Comparison of ENCODE assay signal across 8 mouse cellular contexts in genomic region chr12:40966723-40967122, GRCm38 (mm10). TPM values are rescaled to one million over a fixed set of nuclear protein-coding genes. Genes with fewer than 3 reads are reported as not detected.
DNase-seq lines count a peak whose midpoint lies in the region; ATAC-seq and TF ChIP-seq lines count a peak whose summit lies in the region.
"Not testable (repeated sequence)": the region's sequence is repeated elsewhere in the genome, so short reads cannot be mapped to it uniquely, and the experiment has no call there.

No protein-coding gene starts in this region.

- not testable (repeated sequence) for TF ChIP-seq EP300 in MEL (IDR thresholded peaks at IDR 0.05; ENCODE audit: low read depth in 1 of 2, low read length in 2 of 2)
- TF ChIP-seq EP300 in liver, embryonic 14.5 days (IDR thresholded peaks at IDR 0.05; ENCODE audit: low read depth): peak; percentile 88
- TF ChIP-seq EP300 in liver, postnatal 0 days (IDR thresholded peaks at IDR 0.05; ENCODE audit: low read depth): peak; percentile 89

- TF ChIP-seq CTCF in MEL (IDR thresholded peaks at IDR 0.05 in 2 of 3, conservative IDR thresholded peaks at IDR 0.05 in 1 of 3; ENCODE audit: control insufficient read depth in 1 of 3, insufficient read depth in 1 of 3, low read depth in 2 of 3, low read length in 3 of 3, poor library complexity in 1 of 3, severe bottlenecking in 1 of 3); liver, embryonic 14.5 days (IDR thresholded peaks at IDR 0.05; ENCODE audit: low read depth); liver, postnatal 0 days (IDR thresholded peaks at IDR 0.05; ENCODE audit: low read depth): not testable (repeated sequence)

- not testable (repeated sequence) for H3K79me2 ChIP-seq in MEL (ENCODE audit: control insufficient read depth, insufficient read depth, low read length, poor library complexity)

- H3K9me3 ChIP-seq in MEL (replicated peaks; ENCODE audit: insufficient read depth, low read length); liver, embryonic 11.5 days (ENCODE audit: control insufficient read depth, low read length); liver, embryonic 14.5 days (ENCODE audit: control insufficient read depth, low read length); liver, postnatal 0 days (ENCODE audit: low read length); stomach, embryonic 15.5 days: not testable (repeated sequence)

- TF ChIP-seq POLR2A in MEL (IDR thresholded peaks at IDR 0.05; ENCODE audit: control insufficient read depth in 1 of 2, insufficient read depth in 1 of 2, low read depth in 1 of 2, low read length in 2 of 2, poor library complexity in 1 of 2): not testable (repeated sequence)

- TF ChIP-seq RAD21 in MEL (IDR thresholded peaks at IDR 0.05; ENCODE audit: low read depth, low read length): not testable (repeated sequence)

- not testable (repeated sequence) for H3K4me1 ChIP-seq in MEL (ENCODE audit: control insufficient read depth in 1 of 2, insufficient read depth in 2 of 2, low read length in 2 of 2); liver, embryonic 11.5 days (replicated peaks; ENCODE audit: control insufficient read depth, insufficient read depth, low read length); liver, postnatal 0 days (ENCODE audit: insufficient read depth); stomach, embryonic 15.5 days
- peaks cover 19 to 23% of the 10 kb centered on the region in 2 experiments for H3K4me1 ChIP-seq in liver, embryonic 14.5 days (replicated peaks; ENCODE audit: control insufficient read depth in 2 of 2, insufficient read depth in 2 of 2, low read length in 1 of 2)

- H3K9ac ChIP-seq in MEL (ENCODE audit: control insufficient read depth, low read depth, low read length, poor library complexity, severe bottlenecking); liver, embryonic 11.5 days (ENCODE audit: low read depth, low read length); liver, postnatal 0 days (replicated peaks); stomach, embryonic 15.5 days: not testable (repeated sequence)
- H3K9ac ChIP-seq in liver, embryonic 14.5 days (replicated peaks): peak overlapping the region; percentile 43

- not testable (repeated sequence) for H3K27ac ChIP-seq in MEL (ENCODE audit: control insufficient read depth, low read depth, low read length); liver, embryonic 11.5 days (ENCODE audit: low read depth, low read length); stomach, embryonic 15.5 days
- H3K27ac ChIP-seq in liver, embryonic 14.5 days: peak overlapping the region; percentile 92
- peak overlapping the region; percentile 72; the same call in 1 of the 2 replicates for H3K27ac ChIP-seq in liver, postnatal 0 days (ENCODE audit: low read depth)

- not testable (repeated sequence) for H3K4me2 ChIP-seq in liver, embryonic 11.5 days; liver, postnatal 0 days (ENCODE audit: low read depth, low read length); stomach, embryonic 15.5 days
- H3K4me2 ChIP-seq in liver, embryonic 14.5 days (ENCODE audit: low read depth): peak overlapping the region; percentile 62

- peak; percentile 57 for DNase-seq in MEL (ENCODE audit: low read depth, low spot score)
- DNase-seq in c-Kit-positive CD71-negative TER-119-negative erythroid progenitor cells, embryonic 14.5 days (ENCODE audit: low read depth): peak; percentile 2
- peak; percentile 6 for DNase-seq in embryo, embryonic 10.5 days (ENCODE audit: low spot score)
- DNase-seq in liver, embryonic 11.5 days (ENCODE audit: low spot score): not testable (repeated sequence)
- peak; percentile 75 to 82 (median 80) for DNase-seq in liver, embryonic 14.5 days (ENCODE audit: low read depth in 3 of 3, low spot score in 3 of 3)
- peak; percentile 21 for DNase-seq in liver, postnatal 0 days

- ATAC-seq in erythroid progenitor cell, adult 5-6 weeks (replicated peaks; ENCODE audit: low FRiP score, poor library complexity, severe bottlenecking): peak; percentile 99
- ATAC-seq in liver, embryonic 11.5 days (replicated peaks; ENCODE audit: low FRiP score): peak; percentile 93
- ATAC-seq in liver, embryonic 14.5 days (ENCODE audit: insufficient read depth): peak; percentile 95
- peak; percentile 99 for ATAC-seq in liver, postnatal 0 days
- peak; percentile 75; the same call in 1 of the 2 replicates for ATAC-seq in stomach, embryonic 15.5 days (ENCODE audit: insufficient read depth, low FRiP score, low read depth)

- H3K27me3 ChIP-seq in MEL (ENCODE audit: control insufficient read depth in 1 of 2, insufficient read depth in 2 of 2, low read length in 2 of 2); liver, embryonic 11.5 days (replicated peaks; ENCODE audit: control insufficient read depth, insufficient read depth, low read length); liver, embryonic 14.5 days (ENCODE audit: control insufficient read depth, insufficient read depth, low read length); liver, postnatal 0 days (ENCODE audit: insufficient read depth, low read length); stomach, embryonic 15.5 days (replicated peaks): not testable (repeated sequence)

- H3K4me3 ChIP-seq in MEL (ENCODE audit: control insufficient read depth in 1 of 2, insufficient read depth in 1 of 2, low read depth in 2 of 2, low read length in 2 of 2): peak overlapping the region in 1 of 2 experiments; percentile 13; a peak in 1 of 4 replicates
- not testable (repeated sequence) for H3K4me3 ChIP-seq in liver, embryonic 11.5 days (ENCODE audit: low read depth, low read length); liver, embryonic 14.5 days (ENCODE audit: insufficient read depth in 1 of 2, low read depth in 2 of 2, low read length in 2 of 2); liver, postnatal 0 days (ENCODE audit: low read depth, low read length); stomach, embryonic 15.5 days (replicated peaks)

- not testable (repeated sequence) for H3K36me3 ChIP-seq in MEL (ENCODE audit: control insufficient read depth in 1 of 2, insufficient read depth in 2 of 2, low read length in 2 of 2); liver, embryonic 11.5 days (ENCODE audit: control insufficient read depth, insufficient read depth, low read length); liver, embryonic 14.5 days (replicated peaks; ENCODE audit: control insufficient read depth, insufficient read depth, low read depth); liver, postnatal 0 days (replicated peaks; ENCODE audit: insufficient read depth, low read length); stomach, embryonic 15.5 days

- 48% methylated on average over 6 of the region's 6 CpGs for WGBS in liver, embryonic 11.5 days
- 15% methylated on average over 6 of the region's 6 CpGs for whole genome bisulfite sequencing in liver, embryonic 14.5 days (ENCODE audit: insufficient replicate concordance)
- 62% methylated on average over 6 of the region's 6 CpGs for WGBS in liver, postnatal 0 days (ENCODE audit: insufficient replicate concordance)
- 62% methylated on average over 6 of the region's 6 CpGs for WGBS in stomach, embryonic 15.5 days

TF ChIP-seq in MEL, 35 proteins besides CTCF, POLR2A, EP300 and RAD21:
- TF ChIP-seq GATA1 (IDR thresholded peaks at IDR 0.05; ENCODE audit: low read depth, low read length): peak; percentile 43; the same call in 1 of the 2 replicates

RNA-seq across cellular contexts. Expression of gene Immp2l, which starts 57.2 kb away (rescaled TPM):
- 5.0 and 5.6 TPM in 2 replicates for total RNA-seq in MEL (2012; rRNA removed)
- 1 to 10 TPM in 1 of 2 experiments, not detected in 1; 4.0 TPM for polyA plus RNA-seq in MEL (2012; ENCODE audit: insufficient read depth in 1 of 2, insufficient read length in 2 of 2, low read depth in 1 of 2, low replicate concordance in 2 of 2, missing spikeins in 1 of 2)
- 2.2 TPM in 1 of 2 replicates, not detected in the other for total RNA-seq in erythroid progenitor cell, adult 5-6 weeks (2015; ENCODE audit: low replicate concordance)
- 2.8 and 5.2 TPM in 2 replicates for total RNA-seq in erythroid progenitor cell, adult 5-6 weeks (2017; ENCODE audit: low replicate concordance)
- polyA plus RNA-seq in liver, embryonic 11.5 days (2014; fragmentation: Nextera tagmentation; extraction: Ambion mirVana): 12.3 and 15.6 TPM in 2 replicates
- polyA plus RNA-seq in liver, embryonic 14.5 days (2012; rRNA removed): 4.3 and 4.7 TPM in 2 replicates
- 9.8 and 11.2 TPM in 2 replicates for polyA plus RNA-seq in liver, embryonic 14.5 days (2014; fragmentation: Nextera tagmentation; extraction: Ambion mirVana)
- 27.9 and 35.9 TPM in 2 replicates for polyA plus RNA-seq in liver, postnatal 0 days (2015; fragmentation: Nextera tagmentation; extraction: Ambion mirVana)
- 15.6 and 23.6 TPM in 2 replicates for polyA plus RNA-seq in stomach, embryonic 15.5 days (2015; fragmentation: Nextera tagmentation; extraction: Ambion mirVana)
